ENCODE assay signal across 11 mouse cellular contexts in genomic region chr17:65723633-65724032, GRCm38 (mm10). TPM values are rescaled to one million over a fixed set of nuclear protein-coding genes. Genes with fewer than 3 reads are reported as not detected.
A peak's percentile ranks its signal among the peaks of the same experiment; 100 is the strongest.
DNase-seq lines count a peak whose midpoint lies in the region; ATAC-seq and TF ChIP-seq lines count a peak whose summit lies in the region.
"Had no signal": no experiment of that assay in that cellular context is flagged by ENCODE, and none has a peak within 500 bp of the region (broad histone marks: within the 10 kb centered on the region; RNA-seq: fewer than 3 reads in every experiment).

No protein-coding gene starts in this region.

- 0 out of 2 replicates have a peak, but pooled peaks cover 4% of the 10 kb centered on the region for H3K9me3 ChIP-seq in midbrain, embryonic 10.5 days (replicated peaks)
- H3K9me3 ChIP-seq: forebrain, embryonic 10.5 days; liver, embryonic 13.5 days; midbrain, embryonic 12.5 days had no signal

- WGBS in kidney, adult 2 months: 56% methylated on average over 8 of the region's 8 CpGs
- 92% methylated on average over 8 of the region's 8 CpGs for WGBS in midbrain, embryonic 10.5 days

- H3K27me3 ChIP-seq in kidney, adult 2 months (replicated peaks; ENCODE audit: control insufficient read depth, insufficient read depth, low read length): no peaks in the 10 kb centered on the region
- H3K27me3 ChIP-seq in midbrain, embryonic 10.5 days (ENCODE audit: low read depth, poor library complexity, severe bottlenecking): no peaks in the 10 kb centered on the region
- H3K27me3 ChIP-seq: liver, embryonic 13.5 days; midbrain, embryonic 12.5 days had no signal

- TF ChIP-seq POLR2A in kidney, adult 2 months (IDR thresholded peaks at IDR 0.05; ENCODE audit: low read depth, low read length): no peak

- H3K4me1 ChIP-seq in kidney, adult 2 months (ENCODE audit: control insufficient read depth, insufficient read depth, low read length): peaks cover 5% of the 10 kb centered on the region; the same call in 1 of the 2 replicates
- peaks cover 10% of the 10 kb centered on the region for H3K4me1 ChIP-seq in midbrain, embryonic 10.5 days

- peak; percentile 35 to 54 for DNase-seq in thymus, adult 18-20 months
- DNase-seq in thymus, postnatal 0 days (ENCODE audit: low spot score): no peak
- DNase-seq in kidney, adult 2 months: peak; percentile 71
- DNase-seq in gastrocnemius, adult 8-10 months (ENCODE audit: low spot score in 2 of 2): no peak
- DNase-seq in midbrain, embryonic 10.5 days (ENCODE audit: low spot score): no peak
- DNase-seq in frontal cortex, postnatal 25 days (ENCODE audit: low spot score in 2 of 2): no peak
- DNase-seq: cerebellum, postnatal 14 days; liver, embryonic 13.5 days had no signal

- no peak overlapping the region for H3K4me3 ChIP-seq in kidney, adult 2 months (ENCODE audit: insufficient read depth, low read depth, low read length)
- no peak overlapping the region for H3K4me3 ChIP-seq in midbrain, embryonic 10.5 days
- H3K4me3 ChIP-seq: forebrain, embryonic 10.5 days; liver, embryonic 13.5 days; midbrain, embryonic 12.5 days had no signal

- peak overlapping the region; percentile 36; the same call in 1 of the 2 replicates for H3K27ac ChIP-seq in kidney, adult 2 months (ENCODE audit: insufficient read depth, low read depth, low read length)
- H3K27ac ChIP-seq in midbrain, embryonic 10.5 days (replicated peaks): no peak overlapping the region
- H3K27ac ChIP-seq: forebrain, embryonic 10.5 days; liver, embryonic 13.5 days; midbrain, embryonic 12.5 days had no signal

- TF ChIP-seq CTCF in kidney, adult 2 months (conservative IDR thresholded peaks at IDR 0.05; ENCODE audit: insufficient read depth, insufficient read length, low read depth, low read length): no peak

- peak; percentile 64 for ATAC-seq in neutrophil, adult 5-6 weeks (ENCODE audit: extremely low read depth, insufficient number of reproducible peaks, low FRiP score, poor library complexity, severe bottlenecking)

- H3K36me3 ChIP-seq in kidney, adult 2 months (ENCODE audit: control insufficient read depth, insufficient read depth, low read length): no peaks in the 10 kb centered on the region
- H3K36me3 ChIP-seq in midbrain, embryonic 10.5 days: peaks cover 22% of the 10 kb centered on the region
- H3K36me3 ChIP-seq: liver, embryonic 13.5 days had no signal

RNA-seq across cellular contexts. Expression of gene Rab31, which starts 48.9 kb away (rescaled TPM):
- polyA plus RNA-seq in thymus, postnatal 0 days (2015; fragmentation: Nextera tagmentation; extraction: Ambion mirVana): 5.7 and 6.0 TPM in 2 replicates
- polyA plus RNA-seq in kidney, adult 2 months (2012; rRNA removed): 16.8 and 17.6 TPM in 2 replicates
- total RNA-seq in neutrophil, adult 5-6 weeks (2017): 90.1 and 93.1 TPM in 2 replicates
- total RNA-seq in gastrocnemius, adult 8-10 months (2022): 1 to 10 TPM; 2.6 to 5.5 (median 3.6) TPM
- 62.5 and 67.3 TPM in 2 replicates for polyA plus RNA-seq in midbrain, embryonic 10.5 days (2016; fragmentation: Nextera tagmentation; extraction: Ambion mirVana)

RNA-seq across cellular contexts. Expression of gene Ppp4r1, which starts 58.7 kb away (rescaled TPM):
- 19.1 and 19.2 TPM in 2 replicates for polyA plus RNA-seq in thymus, postnatal 0 days (2015; fragmentation: Nextera tagmentation; extraction: Ambion mirVana)
- 34.3 and 37.6 TPM in 2 replicates for polyA plus RNA-seq in kidney, adult 2 months (2012; rRNA removed)
- 111 and 121 TPM in 2 replicates for total RNA-seq in neutrophil, adult 5-6 weeks (2017)
- total RNA-seq in gastrocnemius, adult 8-10 months (2022): 10 to 100 TPM; 19.7 to 25.4 (median 22.0) TPM
- polyA plus RNA-seq in midbrain, embryonic 10.5 days (2016; fragmentation: Nextera tagmentation; extraction: Ambion mirVana): 58.2 and 60.7 TPM in 2 replicates

Comparison
In these comparisons a context has a peak if more than half of its experiments do, and no peak if none do; other contexts are left out.
1. DNase-seq: peak in thymus, adult 18-20 months (2 of 2) and kidney, adult 2 months (single experiment); none in thymus, postnatal 0 days (single experiment), gastrocnemius, adult 8-10 months (0 of 2), midbrain, embryonic 10.5 days (single experiment) and frontal cortex, postnatal 25 days (0 of 2).